Mouse (Mus musculus): ENCODE results near the gene Tiam1. TPM values are rescaled to one million over a fixed set of nuclear protein-coding genes. Genes with fewer than 3 reads are reported as not detected.
A peak's percentile ranks its signal among the peaks of the same experiment; 100 is the strongest.

The Tiam1 gene
- polyA plus RNA-seq, 1 experiment from 2014 or later: 51.8 TPM

- peaks cover 26% of the 10 kb centered on the region for H3K4me1 ChIP-seq
- no peak overlapping the region for H3K9ac ChIP-seq
- H3K27ac ChIP-seq: 0 out of 2 replicates have a peak overlapping the region, but pooled peaks have one; percentile 38
- H3K9me3 ChIP-seq: no peaks in the 10 kb centered on the region
- 39% methylated on average over 9 of the region's 9 CpGs for WGBS
- no peak overlapping the region for H3K4me3 ChIP-seq
- H3K4me2 ChIP-seq: no peak overlapping the region
- no peaks in the 10 kb centered on the region for H3K27me3 ChIP-seq
- no peak for ATAC-seq (ENCODE audit: insufficient number of reproducible peaks, low FRiP score, low TSS enrichment, low read depth)
- H3K36me3 ChIP-seq: 0 out of 2 replicates have a peak, but pooled peaks cover 3% of the 10 kb centered on the region
Observed at GRCm38 (mm10) chr16:89885661-89886060, 257.9 kb downstream of the Tiam1 start.

GRCm38 (mm10) chr16:89883897-89884296 lies 259.7 kb downstream of the Tiam1 start:
- peaks cover 17% of the 10 kb centered on the region for H3K4me1 ChIP-seq
- H3K27ac ChIP-seq: no peak overlapping the region
- H3K9ac ChIP-seq: no peak overlapping the region
- H3K36me3 ChIP-seq: peaks cover 3% of the 10 kb centered on the region; the same call in 1 of the 2 replicates
- H3K4me2 ChIP-seq: no peak overlapping the region
- H3K9me3 ChIP-seq: no peaks in the 10 kb centered on the region
- no peak for ATAC-seq (ENCODE audit: insufficient number of reproducible peaks, low FRiP score, low TSS enrichment, low read depth)
- no peak overlapping the region for H3K4me3 ChIP-seq
- H3K27me3 ChIP-seq: no peaks in the 10 kb centered on the region
- 90% methylated on average over 4 of the region's 4 CpGs for WGBS

DNA sequence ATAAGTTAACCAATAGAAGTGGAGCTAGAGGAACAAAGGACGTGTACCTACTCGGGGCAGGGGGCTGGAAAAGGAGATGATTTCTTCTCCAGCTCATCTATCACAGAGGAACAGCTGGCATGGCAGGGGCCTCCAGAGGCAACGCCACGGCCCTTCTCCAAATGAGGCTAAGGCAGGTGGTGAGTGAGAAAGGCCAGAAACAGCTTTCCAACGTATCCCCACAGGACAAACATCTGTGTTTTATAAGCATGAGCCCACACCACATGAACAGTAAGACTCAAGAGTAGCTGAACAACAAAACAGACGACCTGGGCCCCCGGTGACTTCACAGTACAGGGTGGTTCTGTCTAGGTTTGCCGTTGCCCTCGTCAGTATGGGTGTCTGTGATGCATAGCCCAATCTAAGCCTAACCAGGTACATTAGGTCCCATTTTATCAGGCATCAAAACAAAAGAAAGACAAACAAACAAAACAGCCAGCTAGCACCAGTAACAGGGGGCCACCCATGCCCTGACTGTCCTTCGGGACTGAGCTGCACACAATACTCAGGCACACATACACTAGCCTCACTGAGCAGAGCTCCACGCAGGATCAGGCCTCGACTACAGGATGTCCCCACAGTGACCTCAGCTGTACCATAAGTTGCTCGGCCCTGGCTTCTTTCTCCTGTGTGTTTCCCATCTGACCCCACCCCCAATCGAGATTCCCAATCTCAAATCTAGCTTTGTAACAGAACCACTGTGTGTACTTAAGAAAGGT lies 260.9 kb downstream of the Tiam1 start:
- Histone ChIP-seq H3K27me3 (no peaks in the 10 kb centered on the region), H3K27ac (no peak overlapping the region), H3K9ac (no peak overlapping the region), H3K9me3 (no peaks in the 10 kb centered on the region), H3K4me3 (no peak overlapping the region), H3K4me1 (peaks cover 17% of the 10 kb centered on the region), H3K4me2 (no peak overlapping the region), H3K36me3 (peaks cover 3% of the 10 kb centered on the region; the same call in 1 of the 2 replicates)
- WGBS: 32% methylated on average over 14 of the region's 14 CpGs
- no peak for ATAC-seq (ENCODE audit: insufficient number of reproducible peaks, low FRiP score, low TSS enrichment, low read depth)

DNA sequence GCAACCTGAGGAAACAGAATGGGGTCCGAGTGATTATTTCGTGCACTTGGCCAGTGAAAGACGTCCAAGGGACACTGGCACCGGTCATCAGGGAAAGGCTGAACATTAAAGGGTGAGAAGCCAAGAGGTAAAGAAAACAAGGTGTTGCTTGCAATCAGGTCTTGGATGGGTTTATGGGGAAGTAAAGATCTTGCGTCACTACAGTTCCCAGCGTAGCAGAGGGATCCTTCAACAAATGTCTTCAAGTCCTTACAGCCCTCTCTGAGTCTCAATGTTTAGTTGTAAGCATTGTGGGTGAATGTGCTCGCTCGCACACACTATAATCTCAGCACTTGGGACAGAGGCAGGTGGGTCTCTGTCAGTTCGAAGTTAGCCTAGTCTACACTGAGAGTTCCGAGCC lies 266.4 kb downstream of the Tiam1 start:
- Histone ChIP-seq H3K27me3 (no peaks in the 10 kb centered on the region), H3K36me3 (peaks cover 14% of the 10 kb centered on the region; the same call in 1 of the 2 replicates), H3K4me1 (peaks cover 30% of the 10 kb centered on the region), H3K27ac (no peak overlapping the region), H3K9me3 (no peaks in the 10 kb centered on the region), H3K4me2 (no peak overlapping the region), H3K9ac (no peak overlapping the region), H3K4me3 (no peak overlapping the region)
- WGBS: 93% methylated on average over 10 of the region's 10 CpGs
- ATAC-seq (ENCODE audit: insufficient number of reproducible peaks, low FRiP score, low TSS enrichment, low read depth): no peak

DNA sequence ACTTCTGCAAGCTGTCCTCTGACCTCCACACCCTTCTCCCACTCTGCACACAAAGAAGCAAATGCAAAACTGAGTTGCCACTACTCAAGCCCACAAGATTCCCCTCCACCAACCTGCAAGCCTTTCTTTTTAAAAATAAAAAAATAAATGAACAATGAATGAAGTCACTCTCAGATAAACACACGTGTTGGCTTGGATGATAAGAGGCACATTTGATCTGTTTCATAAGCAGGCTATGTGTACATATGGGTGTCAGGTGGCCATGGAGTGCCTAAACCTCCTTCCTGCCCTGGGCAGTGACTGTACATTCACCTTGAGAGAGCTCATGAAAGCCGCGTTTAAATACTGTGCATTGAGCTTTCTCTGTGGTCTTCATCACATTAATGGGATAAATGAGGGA lies 267.5 kb downstream of the Tiam1 start:
- peaks cover 14% of the 10 kb centered on the region; the same call in 1 of the 2 replicates for H3K36me3 ChIP-seq
- H3K27ac ChIP-seq: no peak overlapping the region
- no peak overlapping the region for H3K9ac ChIP-seq
- H3K4me2 ChIP-seq: no peak overlapping the region
- H3K4me1 ChIP-seq: peaks cover 28% of the 10 kb centered on the region
- no peak overlapping the region for H3K4me3 ChIP-seq
- WGBS: 78% methylated on average over 3 of the region's 3 CpGs
- H3K27me3 ChIP-seq: no peaks in the 10 kb centered on the region
- no peak for ATAC-seq (ENCODE audit: insufficient number of reproducible peaks, low FRiP score, low TSS enrichment, low read depth)
- no peaks in the 10 kb centered on the region for H3K9me3 ChIP-seq

GRCm38 (mm10) chr16:89874012-89874704 lies 269.4 kb downstream of the Tiam1 start:
- WGBS: 22% methylated on average over 15 of the region's 15 CpGs
- Histone ChIP-seq H3K4me1 (peaks cover 28% of the 10 kb centered on the region), H3K9me3 (no peaks in the 10 kb centered on the region), H3K27me3 (no peaks in the 10 kb centered on the region), H3K36me3 (peaks cover 14% of the 10 kb centered on the region; the same call in 1 of the 2 replicates), H3K9ac (no peak overlapping the region), H3K27ac (peak overlapping the region; percentile 35; the same call in 1 of the 2 replicates), H3K4me3 (no peak overlapping the region), H3K4me2 (no peak overlapping the region)
- ATAC-seq (ENCODE audit: insufficient number of reproducible peaks, low FRiP score, low TSS enrichment, low read depth): no peak

DNA sequence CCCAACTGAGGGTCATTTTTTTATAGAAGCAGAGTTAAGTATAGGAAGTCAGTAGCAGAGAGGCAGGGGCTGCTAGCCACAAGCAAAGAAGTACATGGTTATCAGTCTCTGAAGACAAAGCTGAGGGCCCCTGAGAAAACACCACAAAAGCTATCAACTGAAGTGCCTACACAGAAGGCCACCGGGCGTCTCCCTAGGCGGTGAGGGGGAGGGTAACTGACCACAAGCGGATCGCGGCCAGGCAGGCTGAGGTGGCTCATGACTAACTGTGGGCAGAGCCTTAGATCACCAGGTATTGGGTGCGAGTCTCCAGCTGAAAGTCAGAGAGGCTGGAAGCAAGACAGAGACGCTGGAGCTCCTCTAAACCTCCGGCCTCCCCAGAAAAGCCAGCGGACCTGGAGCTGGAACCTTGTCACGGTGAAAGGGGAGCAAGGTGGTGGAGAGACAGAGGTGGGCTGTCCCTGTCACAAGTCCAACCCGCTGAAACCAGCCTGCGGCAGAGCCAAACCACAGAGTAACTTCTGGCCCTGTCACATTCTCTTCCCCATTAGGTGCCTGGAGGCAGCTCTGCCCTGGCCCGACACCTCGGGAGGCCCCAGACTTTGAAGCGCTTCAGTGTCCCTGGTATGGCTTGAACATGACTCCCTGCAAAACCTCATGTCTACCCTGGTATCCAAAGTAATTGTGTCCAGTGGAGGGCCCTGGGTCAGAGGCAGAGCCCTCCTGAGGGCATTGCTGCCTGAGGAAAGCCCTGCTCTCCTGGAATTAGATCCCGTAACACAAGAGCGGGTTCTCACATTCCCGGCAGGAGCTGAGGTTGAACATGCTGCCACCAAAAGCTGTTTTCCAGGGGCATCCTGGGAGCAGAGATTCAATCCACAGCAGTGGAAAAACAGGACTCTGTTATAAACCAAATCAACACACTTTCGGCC lies 271.3 kb downstream of the Tiam1 start:
- peaks cover 28% of the 10 kb centered on the region for H3K4me1 ChIP-seq
- H3K4me3 ChIP-seq: no peak overlapping the region
- H3K4me2 ChIP-seq: no peak overlapping the region
- 78% methylated on average over 20 of the region's 20 CpGs for WGBS
- no peak for ATAC-seq (ENCODE audit: insufficient number of reproducible peaks, low FRiP score, low TSS enrichment, low read depth)
- H3K9ac ChIP-seq: no peak overlapping the region
- peaks cover 17% of the 10 kb centered on the region; the same call in 1 of the 2 replicates for H3K36me3 ChIP-seq
- no peaks in the 10 kb centered on the region for H3K9me3 ChIP-seq
- H3K27ac ChIP-seq: no peak overlapping the region
- H3K27me3 ChIP-seq: no peaks in the 10 kb centered on the region

DNA sequence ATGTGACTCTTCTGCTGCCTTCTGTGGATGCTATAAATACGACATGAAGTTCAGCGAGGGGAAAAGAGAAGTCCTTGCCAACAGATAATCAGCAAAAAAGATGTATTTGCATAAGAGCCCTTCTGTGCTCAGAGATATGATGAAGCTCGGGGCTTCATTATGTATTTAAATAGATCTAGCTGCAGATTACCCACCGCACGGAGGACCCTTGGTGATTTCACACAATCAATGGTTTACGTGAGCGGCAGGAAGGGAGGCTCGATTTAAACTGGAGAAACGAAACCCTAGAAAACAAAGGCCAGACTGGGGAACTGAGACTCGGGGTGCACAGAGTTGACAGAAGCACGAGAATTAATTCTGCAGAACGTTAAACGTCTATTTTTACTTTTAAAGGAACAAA lies 272.2 kb downstream of the Tiam1 start:
- 79% methylated on average over 13 of the region's 13 CpGs for WGBS
- ATAC-seq (ENCODE audit: insufficient number of reproducible peaks, low FRiP score, low TSS enrichment, low read depth): no peak

GRCm38 (mm10) chr16:89870059-89870458 lies 273.5 kb downstream of the Tiam1 start:
- no peak overlapping the region for H3K4me3 ChIP-seq
- H3K36me3 ChIP-seq: peaks cover 12% of the 10 kb centered on the region; the same call in 1 of the 2 replicates
- ATAC-seq (ENCODE audit: insufficient number of reproducible peaks, low FRiP score, low TSS enrichment, low read depth): no peak
- 90% methylated on average over 6 of the region's 6 CpGs for WGBS
- H3K4me2 ChIP-seq: no peak overlapping the region
- no peaks in the 10 kb centered on the region for H3K9me3 ChIP-seq
- no peak overlapping the region for H3K9ac ChIP-seq
- H3K4me1 ChIP-seq: peaks cover 27% of the 10 kb centered on the region
- no peak overlapping the region for H3K27ac ChIP-seq
- no peaks in the 10 kb centered on the region for H3K27me3 ChIP-seq

More for the DNA sequence above, 272.2 kb downstream of the Tiam1 start:
- Histone ChIP-seq H3K9ac (no peak overlapping the region), H3K27me3 (no peaks in the 10 kb centered on the region), H3K4me3 (no peak overlapping the region), H3K36me3 (peaks cover 15% of the 10 kb centered on the region; the same call in 1 of the 2 replicates), H3K27ac (no peak overlapping the region), H3K4me1 (peaks cover 28% of the 10 kb centered on the region), H3K9me3 (no peaks in the 10 kb centered on the region), H3K4me2 (no peak overlapping the region)

DNA sequence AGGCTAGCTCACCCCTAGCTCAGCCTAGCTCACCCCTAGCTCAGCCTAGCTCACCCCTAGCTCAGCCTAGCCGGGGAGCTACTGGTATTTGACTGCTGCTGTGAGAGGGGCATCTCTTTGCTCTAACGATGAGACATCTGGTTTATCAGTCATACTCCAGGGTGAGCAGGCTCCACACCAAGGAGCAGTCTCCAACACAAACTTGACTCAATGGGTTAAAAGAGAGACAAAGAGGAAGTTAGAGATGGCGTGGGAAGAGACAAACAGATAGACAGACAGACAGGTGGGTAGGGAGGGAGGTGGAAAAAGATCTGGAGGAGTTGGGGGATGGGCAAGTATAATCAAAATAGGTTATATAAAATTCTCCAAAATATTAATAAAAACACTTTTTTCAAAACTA lies 275.1 kb downstream of the Tiam1 start:
- H3K4me3 ChIP-seq: no peak overlapping the region
- WGBS: 91% methylated on average over 3 of the region's 3 CpGs
- no peak overlapping the region for H3K9ac ChIP-seq
- no peaks in the 10 kb centered on the region for H3K9me3 ChIP-seq
- H3K36me3 ChIP-seq: peaks cover 12% of the 10 kb centered on the region; the same call in 1 of the 2 replicates
- H3K27me3 ChIP-seq: no peaks in the 10 kb centered on the region
- ATAC-seq (ENCODE audit: insufficient number of reproducible peaks, low FRiP score, low TSS enrichment, low read depth): no peak
- peaks cover 15% of the 10 kb centered on the region for H3K4me1 ChIP-seq
- no peak overlapping the region for H3K4me2 ChIP-seq
- H3K27ac ChIP-seq: no peak overlapping the region

GRCm38 (mm10) chr16:89867212-89867829 lies 276.2 kb downstream of the Tiam1 start:
- no peak for ATAC-seq (ENCODE audit: insufficient number of reproducible peaks, low FRiP score, low TSS enrichment, low read depth)
- Histone ChIP-seq H3K27me3 (no peaks in the 10 kb centered on the region), H3K36me3 (peaks cover 12% of the 10 kb centered on the region; the same call in 1 of the 2 replicates), H3K9me3 (no peaks in the 10 kb centered on the region), H3K4me1 (peaks cover 8% of the 10 kb centered on the region), H3K4me3 (no peak overlapping the region), H3K27ac (no peak overlapping the region), H3K9ac (no peak overlapping the region), H3K4me2 (no peak overlapping the region)
- WGBS: 91% methylated on average over 26 of the region's 26 CpGs

All from limb, embryonic 15.5 days (tissue).